Mouse (Mus musculus) brain, embryonic 14.5 days (tissue): Measurements from ENCODE around the gene Rasd1. TPM values are rescaled to one million over a fixed set of nuclear protein-coding genes. Genes with fewer than 3 reads are reported as not detected.
"Not testable (repeated sequence)": the region's sequence is repeated elsewhere in the genome, so short reads cannot be mapped to it uniquely, and the experiment has no call there.

ENCODE experiments used
- DNase-seq: peaks from one replicate; pipeline ENCODE4 v3.0.0-alpha.2; 2011; ENCODE audit warnings: low read depth
- CTCF ChIP-seq: fragments of 200-500 bp; IDR thresholded peaks from 2 replicates; pipeline ENCODE4 v1.5.1; 2012; ENCODE audit warnings: inconsistent platforms, mild to moderate bottlenecking, moderate library complexity, borderline replicate concordance; ENCODE audit not compliant: insufficient read depth, insufficient read length; ENCODE audit errors: extremely low read depth
- POLR2A ChIP-seq: fragments of 200-500 bp; IDR thresholded peaks from 2 replicates; pipeline ENCODE4 v1.6.1; 2012; ENCODE audit warnings: mild to moderate bottlenecking, inconsistent platforms, borderline replicate concordance; ENCODE audit not compliant: poor library complexity, insufficient read depth, insufficient read length, severe bottlenecking; ENCODE audit errors: extremely low read depth
- polyA plus RNA-seq: library from polyadenylated mRNA; depleted of rRNA; stranded (reverse); fragments of >200 nt; gene quantifications from 2 replicates; pipeline ENCODE4 v1.2.3, GENCODE M21; 2012

Gene Rasd1
- polyA plus RNA-seq, 1 experiment = 0.63 TPM

DNA sequence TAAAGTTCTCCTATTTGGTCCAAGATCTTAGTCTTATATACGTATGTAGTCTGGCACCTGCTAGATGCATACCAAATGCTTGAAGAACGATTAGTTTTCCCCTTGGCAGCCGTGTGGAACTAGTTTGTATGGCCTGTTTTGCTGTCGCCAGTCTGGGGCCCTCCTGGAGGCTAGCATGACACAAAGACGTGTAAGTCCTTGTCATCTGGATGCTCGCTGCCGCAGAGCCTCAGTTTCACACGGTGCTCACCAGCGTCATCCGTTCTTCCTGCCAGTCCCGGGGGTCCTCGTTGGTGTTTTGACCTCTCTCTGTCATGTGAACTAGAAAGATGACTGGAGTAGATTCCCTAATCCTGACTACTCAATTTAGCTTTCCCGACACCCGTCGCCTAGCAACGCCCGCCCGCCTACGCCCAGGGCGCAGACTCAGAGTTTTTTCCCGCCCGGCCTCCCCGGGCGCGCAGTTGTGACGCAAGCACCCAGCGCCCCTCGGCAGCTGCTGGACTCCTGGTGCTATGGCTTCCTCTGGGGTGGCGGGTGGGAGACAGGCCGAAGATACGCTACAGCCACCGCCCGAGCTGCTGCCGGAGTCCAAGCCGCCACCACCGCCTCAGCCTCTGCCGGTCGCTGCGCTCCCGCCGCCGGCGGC is 16.9 kb downstream of the Rasd1 start, which contains the start of gene Med9:
Gene Med9, plus strand, starts transcription at position 455 of the 649 bp plus-strand sequence.
- DNase-seq = peak; percentile 98
- TF ChIP-seq CTCF (no peak), POLR2A (peak; percentile 28; the same call in 1 of the 2 replicates)

- not testable (repeated sequence) for DNase-seq
Measured at GRCm38 (mm10) chr11:59944855-59945254, 19.9 kb downstream of the Rasd1 start.

- DNase-seq = no peak
- no peak for TF ChIP-seq CTCF
- no peak for TF ChIP-seq POLR2A
Measured at GRCm38 (mm10) chr11:59941391-59941790, 23.4 kb downstream of the Rasd1 start.

GRCm38 (mm10) chr11:59940645-59941044 is 24.1 kb downstream of the Rasd1 start:
- TF ChIP-seq POLR2A = no peak
- no peak for DNase-seq

DNA sequence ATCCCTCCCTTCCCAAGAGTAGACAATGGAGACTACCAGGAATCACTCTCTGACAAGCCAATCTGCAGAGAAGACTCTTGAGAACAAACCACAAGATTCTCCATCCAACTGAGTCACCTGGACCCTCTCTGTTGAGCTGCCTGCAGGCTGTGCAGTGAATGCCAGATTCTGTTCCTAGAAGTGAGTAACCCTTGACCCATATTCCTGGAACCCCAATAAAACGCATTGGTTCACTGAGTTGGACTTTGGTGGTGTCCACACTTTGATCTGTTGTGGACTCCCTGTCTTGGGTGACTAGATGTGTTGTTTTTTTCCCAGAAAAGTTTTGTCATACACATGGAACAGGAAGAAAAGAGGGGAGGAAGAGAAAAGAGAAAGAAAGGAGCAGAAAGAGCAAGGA is 24.9 kb downstream of the Rasd1 start:
- no peak for TF ChIP-seq POLR2A
- TF ChIP-seq CTCF = no peak

GRCm38 (mm10) chr11:59937615-59938014 is 27.1 kb downstream of the Rasd1 start:
- no peak for DNase-seq
- TF ChIP-seq POLR2A (no peak), CTCF (no peak)

More for the DNA sequence above, 24.9 kb downstream of the Rasd1 start:
- DNase-seq = no peak

GRCm38 (mm10) chr11:59937023-59937422 is 27.7 kb downstream of the Rasd1 start:
- no peak for DNase-seq
- no peak for TF ChIP-seq CTCF
- no peak for TF ChIP-seq POLR2A

DNA sequence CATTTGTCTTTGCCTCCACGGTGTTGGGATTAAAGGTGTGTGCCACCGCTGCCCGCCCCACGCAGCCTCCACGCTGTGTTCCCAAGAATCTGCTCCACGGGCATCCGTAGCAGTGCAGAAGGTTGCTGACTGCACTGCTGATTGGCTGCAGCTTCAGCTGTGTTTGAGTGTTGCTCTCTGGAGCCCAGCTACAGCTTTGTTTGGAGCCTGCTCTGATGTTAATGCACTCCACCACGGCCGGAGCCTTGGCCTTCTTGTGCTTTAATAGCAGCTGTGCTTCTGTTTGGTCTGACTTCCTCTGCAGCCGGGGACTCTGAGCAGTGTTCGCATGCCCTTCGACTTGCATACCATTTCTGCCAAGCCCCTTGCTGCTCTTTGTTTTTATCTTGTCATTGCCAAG is 30.8 kb downstream of the Rasd1 start:
- TF ChIP-seq CTCF (no peak), POLR2A (no peak)
- DNase-seq = peak; percentile 53

DNA sequence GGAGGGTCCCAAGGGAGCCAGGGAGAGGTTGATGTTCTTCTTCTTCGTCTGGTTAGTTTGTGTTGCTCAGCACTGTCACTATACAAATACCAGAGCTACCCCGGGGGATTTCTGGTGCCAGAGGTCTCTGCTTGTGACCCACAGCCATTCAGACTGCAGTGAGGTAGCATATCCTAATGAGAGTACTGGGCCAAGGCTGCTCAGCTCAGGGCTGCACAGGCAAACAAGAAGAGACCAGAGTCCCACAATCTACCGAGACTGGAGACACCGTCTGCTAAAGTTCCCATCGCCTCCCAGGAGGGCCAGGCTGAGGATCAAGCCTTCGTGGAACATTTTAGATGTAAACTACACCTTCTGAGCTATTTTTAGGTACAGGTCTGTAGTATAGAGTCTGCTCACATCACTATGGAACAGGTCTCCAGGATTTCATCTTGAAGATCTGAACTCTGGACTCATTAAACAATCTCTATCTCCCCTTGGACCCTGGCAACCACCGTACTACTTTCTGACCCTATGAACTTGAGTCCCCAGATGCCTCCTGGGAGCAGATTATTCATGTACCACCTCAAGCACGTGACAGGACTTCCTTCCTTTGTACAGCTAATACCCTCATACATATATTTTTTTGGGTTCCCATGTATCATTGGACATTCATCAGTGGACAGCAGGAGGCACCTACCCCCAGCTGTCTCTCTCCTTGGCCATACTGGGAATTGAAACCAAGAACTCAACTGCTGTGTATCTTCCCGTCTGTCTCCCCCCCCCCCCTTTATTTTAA is 32.0 kb downstream of the Rasd1 start:
- no peak for TF ChIP-seq CTCF
- no peak for TF ChIP-seq POLR2A
- no peak for DNase-seq

GRCm38 (mm10) chr11:59930031-59930430 is 34.7 kb downstream of the Rasd1 start:
- no peak for DNase-seq
- TF ChIP-seq POLR2A = no peak
- TF ChIP-seq CTCF = no peak

DNA sequence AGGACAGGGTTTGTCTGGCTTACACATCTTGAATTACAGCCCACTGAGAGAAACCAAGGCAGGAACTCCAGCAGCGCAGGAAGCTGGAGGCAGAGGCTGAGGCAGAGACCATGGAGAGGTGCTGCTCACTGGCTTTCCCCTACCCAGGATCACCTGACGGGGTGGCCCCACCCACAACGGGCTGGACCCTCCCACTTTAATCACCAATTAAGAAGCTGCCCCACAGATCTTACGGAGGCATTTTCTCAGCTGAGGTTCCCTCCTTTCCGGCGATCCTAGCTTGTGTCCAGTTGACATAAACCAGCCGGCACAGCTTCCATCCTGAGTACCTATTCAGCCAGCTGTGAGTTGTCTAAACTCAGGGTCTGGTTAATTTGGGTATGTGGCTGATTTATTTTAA is 43.5 kb downstream of the Rasd1 start:
- DNase-seq = no peak
- no peak for TF ChIP-seq CTCF
- no peak for TF ChIP-seq POLR2A

- TF ChIP-seq POLR2A (no peak), CTCF (no peak)
- DNase-seq = no peak
Measured at GRCm38 (mm10) chr11:59920331-59920730, 44.4 kb downstream of the Rasd1 start.
